Mouse (Mus musculus): Measurements from ENCODE around the gene Cbr1. TPM values are rescaled to one million over a fixed set of nuclear protein-coding genes. Genes with fewer than 3 reads are reported as not detected.
A peak's percentile ranks its signal among the peaks of the same experiment; 100 is the strongest.
"Not testable (repeated sequence)": the region's sequence is repeated elsewhere in the genome, so short reads cannot be mapped to it uniquely, and the experiment has no call there.

Gene Cbr1
- polyA plus RNA-seq, 1 experiment from 2014 or later: 70.2 TPM

DNA sequence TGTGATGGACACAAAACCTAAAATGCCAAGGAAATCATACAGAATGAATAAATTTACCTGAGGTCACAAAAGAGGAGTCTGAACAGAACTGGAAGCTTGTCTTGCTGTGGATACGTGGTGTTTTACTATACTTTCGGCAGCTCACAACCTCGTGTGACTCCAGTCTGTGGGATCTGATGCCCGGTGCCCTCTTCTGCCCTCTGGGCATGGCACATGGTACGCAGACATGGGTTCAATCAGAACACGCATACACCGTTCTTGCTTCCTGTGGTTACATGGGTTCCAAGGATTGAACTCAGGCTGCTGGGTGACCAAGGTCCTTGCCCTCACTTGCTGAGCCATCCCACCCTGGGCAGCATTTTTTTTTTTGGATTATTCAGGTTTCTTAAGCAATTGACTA, 493 bp downstream of the Cbr1 start:
- WGBS: 82% methylated on average over 7 of the region's 7 CpGs

GRCm38 (mm10) chr16:93607669-93608101, 2.0 kb downstream of the Cbr1 start:
- ATAC-seq (ENCODE audit: low read depth) (peak; percentile 27; the same call in 1 of the 2 replicates), DNase-seq (ENCODE audit: low spot score) (peak; percentile 94)
- 0% methylated on average over 29 of the region's 32 CpGs for WGBS
- Histone ChIP-seq H3K4me3 (ENCODE audit: low read depth, low read length) (peak overlapping the region; percentile 78), H3K27me3 (replicated peaks; ENCODE audit: control insufficient read depth, insufficient read depth, low read length) (no peaks in the 10 kb centered on the region), H3K27ac (replicated peaks; ENCODE audit: low read depth, low read length) (peak overlapping the region; percentile 71), H3K36me3 (ENCODE audit: control insufficient read depth, insufficient read depth, low read length) (peaks cover 9% of the 10 kb centered on the region), H3K9ac (ENCODE audit: low read depth, low read length) (peak overlapping the region; percentile 86), H3K4me1 (ENCODE audit: control insufficient read depth, insufficient read depth, low read length) (peaks cover 16% of the 10 kb centered on the region), H3K9me3 (ENCODE audit: control insufficient read depth, low read length) (no peaks in the 10 kb centered on the region), H3K4me2 (ENCODE audit: low read depth, low read length) (peak overlapping the region; percentile 64)

More for the DNA sequence above, 493 bp downstream of the Cbr1 start:
- Histone ChIP-seq H3K27me3 (replicated peaks; ENCODE audit: control insufficient read depth, insufficient read depth, low read length) (no peaks in the 10 kb centered on the region), H3K9me3 (ENCODE audit: control insufficient read depth, low read length) (no peaks in the 10 kb centered on the region), H3K4me1 (ENCODE audit: control insufficient read depth, insufficient read depth, low read length) (peaks cover 16% of the 10 kb centered on the region), H3K4me2 (ENCODE audit: low read depth, low read length) (no peak overlapping the region), H3K27ac (replicated peaks; ENCODE audit: low read depth, low read length) (no peak overlapping the region), H3K4me3 (ENCODE audit: low read depth, low read length) (no peak overlapping the region), H3K9ac (ENCODE audit: low read depth, low read length) (no peak overlapping the region), H3K36me3 (ENCODE audit: control insufficient read depth, insufficient read depth, low read length) (peaks cover 7% of the 10 kb centered on the region)
- no peak for DNase-seq (ENCODE audit: low spot score)
- ATAC-seq (ENCODE audit: low read depth): no peak

DNA sequence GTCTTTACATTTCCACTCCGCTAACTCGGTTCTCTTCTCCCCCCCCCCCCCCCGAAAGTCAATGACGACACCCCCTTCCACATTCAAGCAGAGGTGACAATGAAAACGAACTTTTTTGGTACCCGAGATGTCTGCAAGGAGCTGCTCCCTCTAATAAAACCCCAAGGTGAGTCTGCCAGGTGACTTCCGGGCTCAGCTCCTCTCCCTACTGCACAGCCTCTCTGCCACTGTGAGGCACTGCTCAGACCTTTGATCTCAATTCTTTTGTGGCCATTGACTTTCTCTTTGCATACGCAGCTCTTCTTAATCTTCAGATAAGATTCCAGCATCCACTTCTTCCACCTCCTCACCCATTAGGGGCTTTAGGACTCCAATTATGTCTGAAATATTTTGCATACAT, 3.1 kb downstream of the Cbr1 start:
- Histone ChIP-seq H3K36me3 (ENCODE audit: control insufficient read depth, insufficient read depth, low read length) (peaks cover 9% of the 10 kb centered on the region), H3K9ac (ENCODE audit: low read depth, low read length) (no peak overlapping the region), H3K9me3 (ENCODE audit: control insufficient read depth, low read length) (no peaks in the 10 kb centered on the region), H3K27me3 (replicated peaks; ENCODE audit: control insufficient read depth, insufficient read depth, low read length) (no peaks in the 10 kb centered on the region), H3K4me3 (ENCODE audit: low read depth, low read length) (peak overlapping the region; percentile 78), H3K27ac (replicated peaks; ENCODE audit: low read depth, low read length) (no peak overlapping the region), H3K4me2 (ENCODE audit: low read depth, low read length) (peak overlapping the region; percentile 64), H3K4me1 (ENCODE audit: control insufficient read depth, insufficient read depth, low read length) (peaks cover 16% of the 10 kb centered on the region)
- WGBS: 65% methylated on average over 6 of the region's 8 CpGs
- ATAC-seq (ENCODE audit: low read depth) (no peak), DNase-seq (ENCODE audit: low spot score) (no peak)

DNA sequence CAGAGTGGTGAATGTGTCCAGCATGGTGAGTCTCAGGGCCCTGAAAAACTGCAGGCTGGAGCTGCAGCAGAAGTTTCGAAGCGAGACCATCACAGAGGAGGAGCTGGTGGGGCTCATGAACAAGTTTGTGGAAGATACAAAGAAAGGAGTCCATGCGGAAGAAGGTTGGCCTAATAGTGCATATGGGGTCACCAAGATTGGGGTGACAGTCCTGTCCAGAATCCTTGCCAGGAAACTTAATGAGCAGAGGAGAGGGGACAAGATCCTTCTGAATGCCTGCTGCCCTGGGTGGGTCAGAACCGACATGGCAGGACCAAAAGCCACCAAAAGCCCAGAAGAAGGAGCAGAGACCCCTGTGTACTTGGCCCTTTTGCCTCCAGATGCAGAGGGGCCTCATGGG, 4.1 kb downstream of the Cbr1 start:
- no peak for DNase-seq (ENCODE audit: low spot score)
- ATAC-seq (ENCODE audit: low read depth): no peak
- Histone ChIP-seq H3K36me3 (ENCODE audit: control insufficient read depth, insufficient read depth, low read length) (peaks cover 9% of the 10 kb centered on the region), H3K9me3 (ENCODE audit: control insufficient read depth, low read length) (no peaks in the 10 kb centered on the region), H3K4me1 (ENCODE audit: control insufficient read depth, insufficient read depth, low read length) (peaks cover 9% of the 10 kb centered on the region), H3K9ac (ENCODE audit: low read depth, low read length) (no peak overlapping the region), H3K27ac (replicated peaks; ENCODE audit: low read depth, low read length) (no peak overlapping the region), H3K4me3 (ENCODE audit: low read depth, low read length) (no peak overlapping the region), H3K27me3 (replicated peaks; ENCODE audit: control insufficient read depth, insufficient read depth, low read length) (no peaks in the 10 kb centered on the region), H3K4me2 (ENCODE audit: low read depth, low read length) (no peak overlapping the region)
- 91% methylated on average over 4 of the region's 4 CpGs for WGBS

DNA sequence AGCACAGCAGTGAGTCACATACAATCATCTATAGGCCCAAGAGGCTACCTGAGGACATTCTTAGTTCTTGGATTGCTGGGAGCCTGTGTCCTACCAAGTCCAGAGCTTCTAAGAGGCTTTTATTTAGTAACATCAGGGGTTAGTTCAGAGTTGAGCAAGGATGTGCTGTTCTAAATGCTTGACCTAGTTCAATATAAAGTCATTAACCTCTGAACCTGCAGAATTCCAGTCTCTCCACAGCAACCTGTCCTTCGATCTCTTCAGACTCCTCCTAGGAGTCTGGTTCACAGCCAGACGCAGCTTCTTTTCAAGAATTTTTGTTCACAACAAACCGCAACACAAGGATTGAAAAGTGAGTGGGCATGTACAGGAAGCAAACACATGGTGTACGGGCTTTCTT, 5.3 kb downstream of the Cbr1 start:
- 93% methylated on average over 4 of the region's 4 CpGs for WGBS
- Histone ChIP-seq H3K4me3 (ENCODE audit: low read depth, low read length) (no peak overlapping the region), H3K4me1 (ENCODE audit: control insufficient read depth, insufficient read depth, low read length) (peaks cover 7% of the 10 kb centered on the region), H3K4me2 (ENCODE audit: low read depth, low read length) (no peak overlapping the region), H3K9me3 (ENCODE audit: control insufficient read depth, low read length) (no peaks in the 10 kb centered on the region), H3K27me3 (replicated peaks; ENCODE audit: control insufficient read depth, insufficient read depth, low read length) (no peaks in the 10 kb centered on the region), H3K9ac (ENCODE audit: low read depth, low read length) (no peak overlapping the region), H3K36me3 (ENCODE audit: control insufficient read depth, insufficient read depth, low read length) (peaks cover 9% of the 10 kb centered on the region), H3K27ac (replicated peaks; ENCODE audit: low read depth, low read length) (no peak overlapping the region)
- DNase-seq (ENCODE audit: low spot score): no peak
- no peak for ATAC-seq (ENCODE audit: low read depth)

GRCm38 (mm10) chr16:93615118-93615870, 9.6 kb downstream of the Cbr1 start:
- Histone ChIP-seq H3K4me1 (ENCODE audit: control insufficient read depth, insufficient read depth, low read length) (no peaks in the 10 kb centered on the region), H3K9me3 (ENCODE audit: control insufficient read depth, low read length) (no peaks in the 10 kb centered on the region), H3K9ac (ENCODE audit: low read depth, low read length) (no peak overlapping the region), H3K4me3 (ENCODE audit: low read depth, low read length) (no peak overlapping the region), H3K27ac (replicated peaks; ENCODE audit: low read depth, low read length) (no peak overlapping the region), H3K4me2 (ENCODE audit: low read depth, low read length) (no peak overlapping the region), H3K27me3 (replicated peaks; ENCODE audit: control insufficient read depth, insufficient read depth, low read length) (no peaks in the 10 kb centered on the region), H3K36me3 (ENCODE audit: control insufficient read depth, insufficient read depth, low read length) (peaks cover 5% of the 10 kb centered on the region)
- DNase-seq (ENCODE audit: low spot score) (peak; percentile 12), ATAC-seq (ENCODE audit: low read depth) (no peak)
- 39% methylated on average over 5 of the region's 5 CpGs for WGBS

DNA sequence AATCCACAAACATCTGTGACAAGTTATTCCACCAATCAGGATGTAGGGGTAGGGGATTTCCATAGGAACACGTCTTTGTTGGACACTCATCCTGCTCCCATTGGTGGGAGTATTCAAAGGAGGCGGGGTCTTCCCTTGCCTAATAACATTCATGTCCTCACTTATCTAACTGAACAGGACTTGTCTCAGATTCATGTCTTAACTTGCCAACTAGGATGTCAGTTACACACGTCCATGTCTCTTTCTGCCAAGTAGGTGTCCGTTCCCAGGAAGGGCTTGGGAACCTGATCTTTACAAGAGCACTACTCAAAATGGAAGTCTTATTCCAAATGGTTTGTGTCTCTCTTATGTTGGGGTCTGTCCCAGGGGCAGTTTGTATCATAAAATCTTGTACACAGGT, 18.1 kb downstream of the Cbr1 start:
- not testable (repeated sequence) for H3K9ac ChIP-seq (ENCODE audit: low read depth, low read length); ATAC-seq (ENCODE audit: low read depth); H3K4me3 ChIP-seq (ENCODE audit: low read depth, low read length); H3K27me3 ChIP-seq (replicated peaks; ENCODE audit: control insufficient read depth, insufficient read depth, low read length); H3K9me3 ChIP-seq (ENCODE audit: control insufficient read depth, low read length); H3K4me2 ChIP-seq (ENCODE audit: low read depth, low read length); H3K36me3 ChIP-seq (ENCODE audit: control insufficient read depth, insufficient read depth, low read length); DNase-seq (ENCODE audit: low spot score); H3K27ac ChIP-seq (replicated peaks; ENCODE audit: low read depth, low read length); H3K4me1 ChIP-seq (ENCODE audit: control insufficient read depth, insufficient read depth, low read length)
- 79% methylated on average over 4 of the region's 4 CpGs for WGBS

DNA sequence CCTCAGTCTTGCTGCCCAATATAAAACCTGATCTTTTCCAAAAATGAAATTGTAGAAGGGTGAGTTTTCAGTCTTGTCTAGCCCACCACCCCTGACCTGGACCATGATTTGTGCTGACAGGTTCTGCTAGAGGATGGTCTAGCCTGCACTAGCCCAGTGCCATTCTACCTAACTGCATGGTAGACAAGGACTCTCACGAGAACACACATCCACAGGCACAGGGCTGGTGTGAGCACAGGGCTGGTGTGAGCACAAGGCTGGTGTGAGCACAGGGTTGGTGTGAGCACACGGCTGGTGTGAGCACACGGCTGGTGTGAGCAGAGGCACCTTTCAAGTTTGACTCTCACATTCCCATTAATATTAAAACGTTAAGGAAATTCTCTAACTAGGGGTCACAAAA, 19.0 kb downstream of the Cbr1 start:
- H3K27ac ChIP-seq (replicated peaks; ENCODE audit: low read depth, low read length): no peak overlapping the region
- no peaks in the 10 kb centered on the region for H3K4me1 ChIP-seq (ENCODE audit: control insufficient read depth, insufficient read depth, low read length)
- H3K4me3 ChIP-seq (ENCODE audit: low read depth, low read length): no peak overlapping the region
- 78% methylated on average over 4 of the region's 4 CpGs for WGBS
- no peak overlapping the region for H3K9ac ChIP-seq (ENCODE audit: low read depth, low read length)
- no peak for ATAC-seq (ENCODE audit: low read depth)
- H3K36me3 ChIP-seq (ENCODE audit: control insufficient read depth, insufficient read depth, low read length): no peaks in the 10 kb centered on the region
- no peak for DNase-seq (ENCODE audit: low spot score)
- H3K9me3 ChIP-seq (ENCODE audit: control insufficient read depth, low read length): no peaks in the 10 kb centered on the region
- no peak overlapping the region for H3K4me2 ChIP-seq (ENCODE audit: low read depth, low read length)
- H3K27me3 ChIP-seq (replicated peaks; ENCODE audit: control insufficient read depth, insufficient read depth, low read length): no peaks in the 10 kb centered on the region

DNA sequence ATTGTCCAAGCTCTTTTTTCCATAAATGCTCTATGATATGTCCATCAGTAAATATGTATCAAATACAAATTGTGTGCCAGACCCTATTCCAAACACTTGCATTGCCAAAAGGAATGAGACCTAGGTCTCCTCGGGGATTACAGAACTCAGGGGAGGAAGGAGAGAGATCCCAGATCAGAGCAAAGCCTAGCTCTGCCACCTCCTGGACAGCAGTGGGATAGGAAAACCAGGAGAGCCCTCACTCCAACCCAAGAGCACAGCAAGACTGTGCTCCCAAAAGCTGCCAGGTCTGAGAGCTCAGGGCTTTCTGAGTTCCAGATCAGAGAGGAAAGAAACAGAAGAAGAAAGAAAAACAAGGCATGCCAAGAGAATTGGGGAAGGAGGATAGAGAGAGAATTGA, 21.1 kb downstream of the Cbr1 start:
- no peak overlapping the region for H3K9ac ChIP-seq (ENCODE audit: low read depth, low read length)
- H3K9me3 ChIP-seq (ENCODE audit: control insufficient read depth, low read length): no peaks in the 10 kb centered on the region
- H3K36me3 ChIP-seq (ENCODE audit: control insufficient read depth, insufficient read depth, low read length): no peaks in the 10 kb centered on the region
- DNase-seq (ENCODE audit: low spot score): peak; percentile 21
- no peak overlapping the region for H3K4me3 ChIP-seq (ENCODE audit: low read depth, low read length)
- H3K27ac ChIP-seq (replicated peaks; ENCODE audit: low read depth, low read length): no peak overlapping the region
- no peak overlapping the region for H3K4me2 ChIP-seq (ENCODE audit: low read depth, low read length)
- no peaks in the 10 kb centered on the region for H3K27me3 ChIP-seq (replicated peaks; ENCODE audit: control insufficient read depth, insufficient read depth, low read length)
- H3K4me1 ChIP-seq (ENCODE audit: control insufficient read depth, insufficient read depth, low read length): no peaks in the 10 kb centered on the region
- 18% methylated on average over 1 of the region's 1 CpGs for WGBS
- ATAC-seq (ENCODE audit: low read depth): no peak

Measured in embryonic facial prominence, embryonic 14.5 days (tissue).